Mouse (Mus musculus) lung, embryonic 16.5 days (tissue): ENCODE measurements around the gene Pik3ip1. TPM values are rescaled to one million over a fixed set of nuclear protein-coding genes. Genes with fewer than 3 reads are reported as not detected.

ENCODE experiments used
- ATAC-seq: fragments of 200-750 bp; cut with Nextera tagmentation; 2 replicates; pipeline ENCODE4 v1.8.0; 2017; ENCODE audit warnings: low read depth, mild to moderate bottlenecking, moderate library complexity
- H3K27ac ChIP-seq: fragments of 300-500 bp; sonication (generic); 2 replicates; pipeline ENCODE4 v1.5.1; 2014; ENCODE audit warnings: mild to moderate bottlenecking, control low read depth, low read length
- H3K27me3 ChIP-seq: fragments of 300-500 bp; sonication (generic); 2 replicates; pipeline ENCODE4 v1.6.1; 2014; ENCODE audit warnings: low read depth, low read length, mixed read lengths; ENCODE audit not compliant: control insufficient read depth, insufficient read depth
- H3K36me3 ChIP-seq: fragments of 300-500 bp; sonication (generic); 2 replicates; pipeline ENCODE4 v1.6.1; 2014; ENCODE audit warnings: low read length; ENCODE audit not compliant: control insufficient read depth, insufficient read depth
- H3K4me1 ChIP-seq: fragments of 300-500 bp; sonication (generic); replicated peaks from 2 replicates; pipeline ENCODE4 v1.6.1; 2014; ENCODE audit warnings: low read length, mixed read lengths; ENCODE audit not compliant: control insufficient read depth, insufficient read depth
- H3K4me2 ChIP-seq: fragments of 300-500 bp; sonication (generic); 2 replicates; pipeline ENCODE4 v1.6.1; 2014; ENCODE audit warnings: low read depth, low read length, control low read depth
- H3K4me3 ChIP-seq: fragments of 300-500 bp; sonication (generic); 2 replicates; pipeline ENCODE4 v1.5.1; 2014; ENCODE audit warnings: mild to moderate bottlenecking, low read length, control low read depth
- H3K9ac ChIP-seq: fragments of 300-500 bp; sonication (generic); 2 replicates; pipeline ENCODE4 v1.6.1; 2014; ENCODE audit warnings: low read length, control low read depth
- H3K9me3 ChIP-seq: fragments of 300-500 bp; sonication (generic); 2 replicates; pipeline ENCODE4 v1.6.1; 2016; ENCODE audit warnings: low read length; ENCODE audit not compliant: control insufficient read depth
- WGBS: fragments of 180-500 bp; shearing (Covaris S2); extraction: QIAGEN DNeasy Blood & Tissue Kit; methylation state at CpG from one replicate; pipeline ENCODE4 v1.1.7; 2014; 5-methylcytosine and 5-hydroxymethylcytosine counted together
- polyA plus RNA-seq: library from polyadenylated mRNA; unstranded; fragments of >200 nt; fragmentation: Nextera tagmentation; extraction: Ambion mirVana; gene quantifications from 2 replicates; pipeline ENCODE4 v1.2.1, GENCODE M21; 2015

Pik3ip1 gene
- polyA plus RNA-seq = 11.8 and 12.0 TPM in 2 replicates

DNA sequence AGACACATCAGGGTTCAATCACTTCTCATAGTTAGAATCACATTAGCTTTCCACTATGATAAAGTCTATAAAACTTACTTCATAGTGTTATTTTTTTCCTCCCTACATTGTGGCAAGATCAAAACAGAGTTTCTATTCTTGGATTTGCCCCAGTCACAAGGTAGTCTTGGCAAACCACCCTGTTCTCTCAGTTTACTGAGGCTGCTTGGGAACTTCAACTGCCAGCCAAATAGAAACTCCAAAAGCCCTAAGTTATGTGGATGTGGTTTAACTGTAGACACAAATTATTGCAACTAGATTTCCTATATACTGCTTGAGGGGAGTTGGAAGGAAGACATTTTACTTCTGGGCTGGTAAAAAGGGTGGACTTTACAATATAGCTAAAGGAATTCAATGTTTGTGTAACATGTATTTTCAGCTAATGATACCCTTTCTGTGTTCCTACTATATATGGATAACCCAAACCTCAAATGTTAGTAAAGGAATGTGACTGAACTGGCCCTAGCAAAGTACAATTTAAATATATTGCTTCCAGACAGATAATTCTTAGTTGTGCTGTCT, at the start of gene Pik3ip1:
Gene Pik3ip1, plus strand, starts transcription at position 511 of the 561 bp plus-strand sequence.
- no peak for ATAC-seq
- Histone ChIP-seq H3K36me3 (no peaks in the 10 kb centered on the region), H3K9ac (peak within 1 kb of the TSS; percentile 69), H3K4me3 (peak within 1 kb of the TSS; percentile 56), H3K27me3 (no peaks in the 10 kb centered on the region), H3K4me1 (peaks cover 21% of the 10 kb centered on the region), H3K27ac (peak within 1 kb of the TSS; percentile 71), H3K9me3 (no peaks in the 10 kb centered on the region), H3K4me2 (peak within 1 kb of the TSS; percentile 97)

DNA sequence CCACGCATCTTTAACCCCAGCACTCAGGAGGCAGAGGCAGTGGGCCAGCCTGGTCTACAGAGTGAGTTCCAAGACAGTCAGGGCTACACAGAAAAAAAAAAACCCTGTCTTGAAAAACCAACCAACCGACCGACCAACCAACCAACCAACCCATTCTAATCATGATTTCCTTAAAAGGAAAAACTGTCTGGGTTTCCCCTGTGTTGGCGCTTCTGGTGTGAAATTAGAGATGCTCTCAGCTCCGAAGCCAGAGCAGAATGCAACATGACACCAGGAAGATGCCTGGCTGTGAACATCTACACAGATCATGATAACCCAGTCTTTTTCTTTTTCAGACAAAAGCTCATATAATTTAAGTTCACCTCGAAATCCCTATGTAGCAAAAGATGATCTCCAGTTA, 47.3 kb upstream of the Pik3ip1 start:
- H3K9ac ChIP-seq = no peak overlapping the region
- H3K4me3 ChIP-seq = no peak overlapping the region
- H3K4me1 ChIP-seq = peaks cover 4% of the 10 kb centered on the region
- no peaks in the 10 kb centered on the region for H3K27me3 ChIP-seq
- peaks cover 11% of the 10 kb centered on the region for H3K9me3 ChIP-seq
- 76% methylated on average over 6 of the region's 6 CpGs for WGBS
- H3K27ac ChIP-seq = no peak overlapping the region
- ATAC-seq = no peak
- H3K36me3 ChIP-seq = no peaks in the 10 kb centered on the region
- no peak overlapping the region for H3K4me2 ChIP-seq

DNA sequence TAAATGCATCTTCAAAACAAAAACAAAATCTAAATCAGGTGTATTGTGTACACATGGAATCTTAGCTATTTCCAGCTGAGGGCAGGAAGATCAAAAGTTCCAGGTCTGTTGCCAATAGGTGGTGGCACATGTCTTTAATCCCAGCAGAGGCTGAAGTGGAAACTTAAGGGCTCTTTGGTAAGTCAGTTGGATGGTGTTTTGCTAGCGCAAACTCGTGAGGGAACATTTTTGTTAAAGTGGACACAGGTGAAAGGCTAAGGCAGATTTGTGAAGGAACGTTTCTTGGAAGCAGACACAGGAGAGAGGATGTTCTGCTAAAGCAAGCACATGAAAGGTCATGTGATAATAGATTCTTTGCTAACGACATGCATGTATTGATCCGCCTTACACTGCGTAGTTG, 46.6 kb upstream of the Pik3ip1 start:
- Histone ChIP-seq H3K36me3 (no peaks in the 10 kb centered on the region), H3K9ac (no peak overlapping the region), H3K4me3 (no peak overlapping the region), H3K27ac (no peak overlapping the region), H3K4me1 (peaks cover 10% of the 10 kb centered on the region), H3K27me3 (no peaks in the 10 kb centered on the region), H3K4me2 (no peak overlapping the region), H3K9me3 (peaks cover 11% of the 10 kb centered on the region)
- 78% methylated on average over 6 of the region's 6 CpGs for WGBS
- ATAC-seq = no peak

DNA sequence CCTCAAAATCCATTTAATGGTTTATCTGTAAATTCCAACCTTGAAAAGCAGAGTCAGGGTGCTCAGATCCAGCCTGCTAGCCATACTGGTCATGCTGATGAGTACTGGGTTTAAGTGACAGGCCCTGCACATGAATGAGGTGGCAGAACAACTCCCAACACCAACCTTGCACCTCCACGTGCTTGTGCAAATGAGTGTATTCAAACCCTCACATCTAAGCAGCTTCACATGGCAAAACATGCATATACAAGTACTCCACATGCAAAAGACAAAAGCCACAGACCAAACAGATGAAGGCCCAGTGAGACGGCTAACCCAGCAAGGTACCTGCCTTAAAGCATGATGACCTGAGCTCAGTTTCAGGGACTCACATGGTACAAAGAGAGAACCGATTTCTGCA, 44.3 kb upstream of the Pik3ip1 start:
- no peaks in the 10 kb centered on the region for H3K36me3 ChIP-seq
- no peak overlapping the region for H3K9ac ChIP-seq
- H3K27me3 ChIP-seq = no peaks in the 10 kb centered on the region
- H3K9me3 ChIP-seq = peaks cover 6% of the 10 kb centered on the region
- peak overlapping the region; percentile 63; the same call in 1 of the 2 replicates for H3K27ac ChIP-seq
- no peak overlapping the region for H3K4me3 ChIP-seq
- no peak for ATAC-seq
- 85% methylated on average over 3 of the region's 3 CpGs for WGBS
- H3K4me1 ChIP-seq = peaks cover 10% of the 10 kb centered on the region
- H3K4me2 ChIP-seq = no peak overlapping the region

DNA sequence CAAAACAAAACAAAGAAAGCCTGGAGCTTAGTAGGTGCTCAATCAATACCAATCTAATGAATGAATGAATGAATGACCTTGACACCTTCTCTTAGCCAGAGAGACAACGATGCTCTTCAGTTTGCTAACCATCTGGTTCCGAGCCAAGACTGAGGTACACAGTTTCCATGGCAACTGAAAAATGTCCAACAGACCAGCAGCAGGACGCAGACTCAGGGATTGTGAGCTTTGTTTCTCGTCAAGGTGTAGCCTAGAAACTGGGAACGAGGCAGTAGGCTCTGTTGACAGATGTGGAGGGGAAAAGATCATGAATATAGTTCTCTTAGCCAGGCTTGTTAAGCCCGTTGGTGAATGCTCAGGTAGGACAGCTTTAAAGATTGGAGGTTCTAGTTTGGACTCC, 43.1 kb upstream of the Pik3ip1 start:
- no peak overlapping the region for H3K4me3 ChIP-seq
- no peaks in the 10 kb centered on the region for H3K36me3 ChIP-seq
- H3K27me3 ChIP-seq = no peaks in the 10 kb centered on the region
- 29% methylated on average over 6 of the region's 6 CpGs for WGBS
- no peak overlapping the region for H3K4me2 ChIP-seq
- H3K9me3 ChIP-seq = no peaks in the 10 kb centered on the region
- no peak overlapping the region for H3K9ac ChIP-seq
- ATAC-seq = no peak
- no peak overlapping the region for H3K27ac ChIP-seq
- H3K4me1 ChIP-seq = peaks cover 10% of the 10 kb centered on the region

DNA sequence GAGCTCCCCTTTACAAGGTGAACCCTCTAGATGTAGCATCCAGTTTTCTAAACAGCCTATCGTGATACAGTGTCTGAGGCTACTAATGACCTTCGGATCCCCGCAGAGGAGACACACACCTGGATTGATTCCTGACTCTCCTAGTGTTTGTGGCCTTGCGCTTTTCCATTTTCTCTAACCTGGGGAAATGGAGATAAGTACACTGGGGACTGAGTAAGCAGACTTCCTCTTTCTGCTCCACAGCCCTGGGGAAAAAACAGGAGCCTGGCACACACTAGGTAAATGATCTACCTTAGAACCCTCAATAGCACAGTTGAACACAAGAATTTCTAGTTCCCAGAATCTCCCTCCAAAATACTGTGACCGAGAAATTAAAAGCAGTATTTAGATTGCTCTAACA, 42.3 kb upstream of the Pik3ip1 start:
- H3K4me1 ChIP-seq = peaks cover 17% of the 10 kb centered on the region
- H3K27me3 ChIP-seq = no peaks in the 10 kb centered on the region
- H3K36me3 ChIP-seq = no peaks in the 10 kb centered on the region
- 45% methylated on average over 5 of the region's 5 CpGs for WGBS
- H3K9me3 ChIP-seq = no peaks in the 10 kb centered on the region
- H3K4me2 ChIP-seq = peak overlapping the region; percentile 93
- peak overlapping the region; percentile 99 for H3K9ac ChIP-seq
- ATAC-seq = no peak
- H3K27ac ChIP-seq = no peak overlapping the region
- H3K4me3 ChIP-seq = no peak overlapping the region; the same call in 1 of the 2 replicates

DNA sequence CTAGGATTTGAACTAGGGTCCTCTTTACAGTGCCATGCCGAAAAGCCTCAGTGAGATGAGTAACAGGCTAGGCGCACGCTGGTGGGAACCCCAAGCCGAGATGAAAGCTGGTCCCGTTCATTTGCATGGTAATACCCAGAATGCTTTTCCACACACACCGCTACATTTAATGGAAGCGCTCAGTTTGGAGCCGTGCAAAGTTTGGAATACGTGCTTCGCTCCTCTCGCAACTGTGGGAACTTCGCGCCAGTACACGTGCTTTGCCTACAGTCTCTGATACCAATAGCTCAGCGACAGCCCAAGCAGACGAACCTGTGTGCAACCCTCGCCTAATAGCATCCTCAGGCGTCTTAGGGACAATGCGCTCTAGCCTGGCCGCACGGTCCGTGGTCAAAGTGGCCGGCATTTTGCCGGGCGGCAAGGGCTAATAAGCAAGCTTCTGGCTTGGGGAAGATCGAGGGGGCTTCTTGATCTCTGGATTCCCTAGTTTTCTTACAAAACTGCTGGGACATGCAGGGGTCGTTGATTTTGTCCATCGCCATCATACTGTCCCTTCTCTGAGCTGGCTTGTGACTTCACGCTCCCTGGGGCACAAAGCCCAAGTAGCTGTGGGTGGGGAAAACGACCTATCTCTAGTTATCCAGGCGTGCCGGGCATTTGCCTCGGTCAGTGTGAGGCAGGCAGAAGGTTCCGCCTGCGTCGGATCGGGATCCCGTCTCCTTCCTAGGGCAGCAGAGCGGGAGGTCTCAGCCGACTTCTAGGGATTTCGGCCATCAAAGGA, 41.5 kb upstream of the Pik3ip1 start, which contains the start of gene Patz1:
Gene Patz1, plus strand, starts transcription at position 354 of the 781 bp plus-strand sequence.
- peak; percentile 15 for ATAC-seq
- peaks cover 24% of the 10 kb centered on the region for H3K4me1 ChIP-seq
- H3K27ac ChIP-seq = peak within 1 kb of the TSS; percentile 100
- H3K9me3 ChIP-seq = no peaks in the 10 kb centered on the region
- peak within 1 kb of the TSS; percentile 93 for H3K4me2 ChIP-seq
- WGBS = under 1% methylated on average over 41 of the region's 41 CpGs
- H3K36me3 ChIP-seq = peaks cover 4% of the 10 kb centered on the region; the same call in 1 of the 2 replicates
- peak within 1 kb of the TSS; percentile 68 for H3K4me3 ChIP-seq
- peak within 1 kb of the TSS; percentile 99 for H3K9ac ChIP-seq
- no peaks in the 10 kb centered on the region for H3K27me3 ChIP-seq

DNA sequence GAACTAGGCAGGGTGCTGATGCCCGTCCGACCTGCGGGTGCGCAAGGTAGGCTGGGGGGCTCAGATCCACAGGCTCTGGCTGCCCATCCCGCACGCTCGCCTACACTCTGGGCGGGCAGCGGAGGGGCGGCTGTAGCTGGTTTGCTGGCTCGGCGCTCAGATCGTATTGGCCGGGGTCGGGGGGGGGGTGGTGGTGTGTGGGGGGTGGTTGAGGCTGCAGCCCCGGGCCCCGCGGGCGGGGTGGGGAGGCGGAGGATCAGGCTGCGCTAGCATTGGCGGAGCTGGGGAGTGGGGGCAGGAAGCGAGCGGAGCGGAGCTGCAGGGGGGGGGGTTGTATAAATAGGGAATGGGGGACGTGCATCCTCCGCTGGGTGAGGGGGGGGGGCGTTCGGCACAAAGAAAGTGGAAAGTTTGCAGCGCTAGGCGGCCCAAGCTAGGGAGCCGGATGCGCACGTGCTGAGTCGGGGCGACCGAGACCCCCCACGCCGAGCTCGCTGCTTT, 40.8 kb upstream of the Pik3ip1 start:
- peak; percentile 88 for ATAC-seq
- Histone ChIP-seq H3K4me1 (peaks cover 31% of the 10 kb centered on the region), H3K9me3 (no peaks in the 10 kb centered on the region)

More for the DNA sequence above, 40.8 kb upstream of the Pik3ip1 start:
- H3K9ac ChIP-seq = peak overlapping the region; percentile 99
- H3K27me3 ChIP-seq = no peaks in the 10 kb centered on the region
- WGBS = under 1% methylated on average over 31 of the region's 40 CpGs
- peak overlapping the region; percentile 68 for H3K4me3 ChIP-seq
- peak overlapping the region; percentile 100 for H3K27ac ChIP-seq
- H3K4me2 ChIP-seq = peak overlapping the region; percentile 93
- H3K36me3 ChIP-seq = peaks cover 4% of the 10 kb centered on the region; the same call in 1 of the 2 replicates
